Mouse (Mus musculus) left cerebral cortex, adult 18-20 months (tissue): ENCODE data around the gene Wdr35. TPM values are rescaled to one million over a fixed set of nuclear protein-coding genes. Genes with fewer than 3 reads are reported as not detected.
"Not testable (repeated sequence)": the region's sequence is repeated elsewhere in the genome, so short reads cannot be mapped to it uniquely, and the experiment has no call there.

Source experiments
- DNase-seq, 2 experiments: peaks; one replicate each; pipeline ENCODE4 v3.0.0; 2021 to 2022; ENCODE audit warnings: low spot score in 2 of 2, mixed read lengths in 1 of 2
- total RNA-seq, 2 experiments: library from RNA; stranded (reverse); gene quantifications; 2 replicates each; pipeline ENCODE4 v1.2.3; 2021

The Wdr35 gene
- total RNA-seq, 2 experiments from 2014 or later, result 43.6 to 47.1 TPM

- peak; percentile 36 to 49 for DNase-seq
These were observed 28.5 kb downstream of the Wdr35 start for GRCm38 (mm10) chr12:9002038-9002648.

- DNase-seq, result no peak
These were observed 33.5 kb downstream of the Wdr35 start for GRCm38 (mm10) chr12:9007146-9007545.

- DNase-seq, result no peak
These were observed 34.1 kb downstream of the Wdr35 start for GRCm38 (mm10) chr12:9007811-9008210.

GRCm38 (mm10) chr12:9010311-9010710 is 36.6 kb downstream of the Wdr35 start:
- no peak for DNase-seq

- DNase-seq, result no peak
These were observed 42.7 kb downstream of the Wdr35 start for GRCm38 (mm10) chr12:9016376-9016775.

- no peak for DNase-seq
These were observed 46.7 kb downstream of the Wdr35 start for GRCm38 (mm10) chr12:9020431-9020830.

- DNase-seq, result no peak
These were observed 47.3 kb downstream of the Wdr35 start for GRCm38 (mm10) chr12:9020986-9021385.

DNA sequence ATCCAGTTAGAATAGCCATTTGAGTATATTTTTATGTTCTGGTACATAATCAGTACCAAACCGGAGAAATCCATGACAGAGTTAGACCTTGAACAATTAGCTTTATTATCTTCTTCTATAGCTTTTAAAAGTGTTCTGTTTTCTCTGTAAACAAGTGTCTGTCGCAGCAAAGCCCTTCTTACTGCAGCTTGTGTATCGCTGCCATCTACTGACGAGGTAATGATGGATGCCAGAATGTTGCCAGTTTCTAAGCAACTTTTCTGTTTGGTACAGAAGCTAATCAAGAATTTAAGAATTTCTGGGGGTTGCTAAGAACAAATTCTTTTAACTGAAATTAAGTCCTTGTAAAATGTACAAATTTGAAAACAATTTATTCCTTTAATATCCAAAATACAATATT is 49.3 kb downstream of the Wdr35 start:
- no peak for DNase-seq

- no peak for DNase-seq
These were observed 50.4 kb downstream of the Wdr35 start for GRCm38 (mm10) chr12:9024071-9024470.

GRCm38 (mm10) chr12:9024736-9025135 is 51.0 kb downstream of the Wdr35 start:
- no peak for DNase-seq

DNA sequence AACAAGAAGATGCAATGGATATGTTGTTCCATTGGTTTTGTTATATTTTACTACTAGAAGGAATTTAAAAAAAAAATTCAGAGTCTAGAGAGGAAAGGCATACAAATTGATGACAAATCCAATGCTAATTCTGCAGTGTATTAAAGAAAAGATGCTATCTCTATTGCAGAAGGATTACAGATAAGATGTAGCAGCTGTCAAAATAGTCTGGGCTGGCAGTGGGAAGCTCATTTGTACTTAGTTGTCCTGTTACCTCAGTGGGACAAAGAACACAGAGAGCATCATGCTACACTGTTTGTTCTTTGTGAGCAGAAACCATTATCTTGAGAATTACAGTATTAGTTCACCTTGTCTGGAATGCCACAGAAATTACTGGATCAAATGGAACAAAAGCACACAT is 53.2 kb downstream of the Wdr35 start:
- no peak for DNase-seq

DNA sequence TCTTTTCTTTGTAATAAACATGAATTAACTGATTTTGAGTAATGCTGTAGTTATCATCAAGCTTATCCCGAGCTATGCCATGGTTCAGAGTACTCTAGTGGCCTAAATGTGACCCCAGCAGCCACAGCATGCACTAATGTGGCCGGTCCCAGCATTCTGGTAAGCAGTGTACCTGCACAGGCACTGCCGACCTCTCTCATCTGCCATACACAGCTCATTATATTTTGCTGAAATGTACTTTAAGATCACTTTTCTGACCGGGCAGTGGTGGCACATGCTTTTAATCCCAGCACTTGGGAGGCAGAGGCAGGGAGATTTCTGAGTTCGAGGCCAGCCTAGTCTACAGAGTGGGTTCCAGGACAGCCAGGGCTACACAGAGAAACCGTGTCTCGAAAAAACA is 55.1 kb downstream of the Wdr35 start:
- DNase-seq, result not testable (repeated sequence)

GRCm38 (mm10) chr12:9029506-9029887 is 55.8 kb downstream of the Wdr35 start:
- no peak for DNase-seq

DNA sequence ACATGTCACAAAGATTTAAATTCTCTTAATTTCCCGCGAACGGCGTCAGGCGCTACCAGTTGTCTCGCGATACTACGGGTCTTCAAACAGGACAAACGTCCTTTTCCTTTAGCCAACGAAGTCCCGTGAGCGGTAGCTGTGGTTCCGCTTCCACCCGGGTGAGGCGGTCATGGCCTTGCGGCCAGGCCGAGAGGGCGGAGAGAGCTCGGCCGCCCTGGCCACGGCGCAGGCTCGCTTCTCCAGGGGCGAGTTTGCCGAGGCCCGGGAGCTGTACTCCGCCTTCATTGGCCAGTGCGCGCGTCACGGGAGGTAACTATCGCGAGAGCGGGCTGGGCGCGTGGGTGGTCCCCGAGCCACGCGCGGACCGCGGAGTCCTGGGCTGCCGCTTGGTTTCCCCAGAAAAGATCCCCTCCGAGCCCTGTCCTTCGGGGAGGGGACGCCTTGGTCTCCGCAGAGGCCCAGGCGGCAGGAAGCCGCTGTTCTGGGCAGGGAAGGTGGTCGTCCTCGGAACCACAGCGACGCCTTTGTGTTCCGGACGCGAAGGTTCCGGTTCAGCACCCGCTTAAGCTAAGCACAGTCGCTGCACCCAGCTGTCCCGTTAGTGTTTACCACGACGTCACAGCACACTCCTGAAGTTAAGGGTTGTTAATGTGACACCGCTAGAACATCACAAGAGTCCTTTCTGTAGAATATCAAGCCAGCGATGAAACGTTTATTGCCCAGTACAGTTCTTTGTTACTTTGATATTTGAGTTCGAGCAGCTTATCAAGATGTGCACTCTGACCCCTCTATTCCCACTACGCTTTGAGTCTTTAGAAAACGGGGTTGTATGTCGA is 56.4 kb downstream of the Wdr35 start, which contains the start of gene Ttc32:
Gene Ttc32, plus strand, starts transcription at position 110 of the 836 bp plus-strand sequence.
- DNase-seq, result peak; percentile 94 to 95

DNA sequence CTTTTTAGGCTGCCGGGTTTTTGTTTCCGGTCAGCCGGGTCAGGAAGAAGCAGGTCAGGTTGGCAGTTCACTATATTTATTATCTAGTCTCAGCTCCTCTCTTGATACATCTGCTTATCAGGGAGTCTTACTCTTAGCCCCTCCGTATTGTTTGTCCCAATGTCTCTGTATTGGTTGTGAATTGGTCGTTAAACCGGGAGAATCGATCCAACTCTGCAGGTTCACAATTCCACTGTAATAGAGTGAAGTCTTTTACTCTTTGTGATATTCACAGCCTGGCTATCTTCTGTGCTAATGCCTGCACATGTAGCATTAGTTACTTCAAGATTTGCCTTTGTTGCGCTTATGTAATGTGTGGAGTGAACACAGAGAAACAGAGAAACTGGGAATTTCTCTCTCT is 57.5 kb downstream of the Wdr35 start:
- no peak for DNase-seq

DNA sequence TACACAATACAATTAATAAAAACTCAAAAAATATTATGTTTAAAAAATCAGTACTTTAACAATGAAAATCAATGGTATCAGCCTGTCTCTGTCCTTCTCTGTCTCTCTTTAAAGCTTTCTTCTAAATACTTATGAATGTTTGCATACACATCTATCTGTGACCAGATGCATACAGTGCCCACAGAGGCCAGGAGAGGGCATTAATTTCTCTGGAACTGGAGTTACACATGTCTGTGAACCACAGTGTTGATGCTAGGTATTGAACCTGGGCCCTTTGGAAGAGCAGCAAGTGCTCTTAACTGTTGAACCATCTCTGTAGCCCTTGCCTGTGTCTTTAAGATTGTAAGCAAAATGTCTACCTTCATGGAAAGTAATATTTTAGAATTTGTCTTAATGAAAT is 59.4 kb downstream of the Wdr35 start:
- no peak for DNase-seq

DNA sequence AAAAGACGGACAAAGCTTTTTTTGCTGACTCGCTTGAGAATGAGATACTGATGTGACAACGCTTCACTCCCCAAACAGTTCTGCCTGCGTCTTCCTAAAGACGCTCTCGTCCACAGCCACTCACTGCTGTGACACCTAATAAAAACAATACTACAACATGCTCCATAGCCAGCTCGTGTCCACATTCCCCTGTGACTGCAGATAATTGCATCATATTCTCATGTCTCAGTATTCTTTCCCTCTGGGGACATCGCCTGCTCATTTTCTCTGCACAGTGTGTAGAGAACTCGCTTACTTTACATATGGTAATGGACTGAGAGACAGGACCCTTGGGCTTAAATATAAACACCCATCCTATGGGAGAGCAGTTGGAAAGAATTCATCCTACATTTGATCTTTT is 62.7 kb downstream of the Wdr35 start:
- DNase-seq, result no peak

DNA sequence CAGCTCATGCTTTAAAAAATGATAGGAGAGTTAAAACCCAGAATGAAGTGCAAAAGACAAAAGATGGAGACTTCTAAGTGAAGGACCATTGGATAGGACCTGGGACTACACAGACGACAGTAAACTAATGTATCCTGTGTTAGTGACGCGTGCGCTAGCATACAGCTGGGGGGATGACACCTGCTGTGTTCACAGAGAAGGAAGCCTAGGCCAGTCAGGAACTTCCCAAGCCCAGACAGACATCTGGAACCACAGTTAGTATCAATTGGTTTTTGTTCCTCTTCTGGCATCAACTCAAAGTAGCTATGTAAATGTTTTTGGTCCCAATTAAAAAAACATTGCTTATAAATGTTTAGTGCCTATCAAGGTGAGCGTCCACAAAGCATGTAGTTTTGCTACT is 66.5 kb downstream of the Wdr35 start:
- no peak for DNase-seq

DNA sequence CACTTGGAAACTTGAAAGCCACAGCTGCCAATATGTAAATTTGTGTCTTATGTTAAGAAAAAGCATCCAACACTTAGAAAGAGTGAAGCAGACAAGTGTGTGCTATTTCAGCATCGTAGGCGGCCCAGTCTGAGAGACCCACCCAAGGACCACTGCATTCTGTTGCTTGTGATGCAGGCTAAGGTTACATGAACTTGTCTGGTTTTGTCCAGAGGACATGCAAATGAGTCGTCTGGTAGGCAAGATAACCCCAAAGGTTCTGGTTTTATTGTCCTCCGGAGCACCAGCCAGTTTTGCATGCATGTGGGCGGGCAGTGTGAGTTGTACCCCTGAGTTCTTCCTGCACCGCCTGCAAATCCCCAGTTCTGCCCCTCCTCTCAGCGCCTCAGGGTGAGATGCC is 67.0 kb downstream of the Wdr35 start:
- DNase-seq, result peak in 1 of 2 experiments; percentile 16

- DNase-seq, result no peak
These were observed 68.6 kb downstream of the Wdr35 start for GRCm38 (mm10) chr12:9042316-9042715.

DNA sequence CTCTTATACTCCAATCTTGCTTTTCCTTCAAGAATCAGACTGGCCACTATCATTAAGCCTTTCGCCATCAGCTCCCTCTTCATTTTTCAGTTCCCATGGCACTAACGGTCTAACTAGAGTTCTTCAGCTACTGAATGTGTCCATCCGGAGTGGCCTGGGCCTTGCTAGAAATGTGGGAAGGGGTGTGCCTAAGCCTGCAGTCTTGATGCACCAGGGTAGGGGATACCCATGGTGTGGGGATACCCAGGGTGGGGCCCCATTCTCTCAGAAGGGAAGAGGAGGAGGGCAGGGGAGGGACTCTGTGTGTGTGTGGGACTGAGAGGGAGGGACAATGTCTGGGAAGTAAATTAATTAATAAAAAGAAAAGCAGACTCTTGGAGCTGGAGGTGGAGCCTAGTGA is 69.1 kb downstream of the Wdr35 start:
- DNase-seq, result no peak

- no peak for DNase-seq
These were observed 71.0 kb downstream of the Wdr35 start for GRCm38 (mm10) chr12:9044666-9045065.

- no peak for DNase-seq
These were observed 73.0 kb downstream of the Wdr35 start for GRCm38 (mm10) chr12:9046674-9047073.
